Mouse (Mus musculus) ES-Bruce4 (cell line): ENCODE results near the gene Gli2.

Experiments used
- CTCF ChIP-seq: IDR thresholded peaks from one replicate; pipeline ENCODE4 v1.8.1; 2011; ENCODE audit warnings: low read depth, low read length
- EP300 ChIP-seq: IDR thresholded peaks from 2 replicates; pipeline ENCODE4 v1.6.1; 2011; ENCODE audit warnings: low read depth, low read length; ENCODE audit not compliant: insufficient read depth
- POLR2A ChIP-seq: IDR thresholded peaks from one replicate; pipeline ENCODE4 v1.8.1; 2011; ENCODE audit warnings: low read length; ENCODE audit not compliant: insufficient read depth

GRCm38 (mm10) chr1:119053872-119054354 is 494 bp upstream of the Gli2 start:
- TF ChIP-seq CTCF (no peak), POLR2A (no peak), EP300 (no peak)
